Mouse (Mus musculus): ENCODE measurements around the gene Pik3cd.
"Not testable (repeated sequence)": the region's sequence is repeated elsewhere in the genome, so short reads cannot be mapped to it uniquely, and the experiment has no call there.

Gene Pik3cd

DNA sequence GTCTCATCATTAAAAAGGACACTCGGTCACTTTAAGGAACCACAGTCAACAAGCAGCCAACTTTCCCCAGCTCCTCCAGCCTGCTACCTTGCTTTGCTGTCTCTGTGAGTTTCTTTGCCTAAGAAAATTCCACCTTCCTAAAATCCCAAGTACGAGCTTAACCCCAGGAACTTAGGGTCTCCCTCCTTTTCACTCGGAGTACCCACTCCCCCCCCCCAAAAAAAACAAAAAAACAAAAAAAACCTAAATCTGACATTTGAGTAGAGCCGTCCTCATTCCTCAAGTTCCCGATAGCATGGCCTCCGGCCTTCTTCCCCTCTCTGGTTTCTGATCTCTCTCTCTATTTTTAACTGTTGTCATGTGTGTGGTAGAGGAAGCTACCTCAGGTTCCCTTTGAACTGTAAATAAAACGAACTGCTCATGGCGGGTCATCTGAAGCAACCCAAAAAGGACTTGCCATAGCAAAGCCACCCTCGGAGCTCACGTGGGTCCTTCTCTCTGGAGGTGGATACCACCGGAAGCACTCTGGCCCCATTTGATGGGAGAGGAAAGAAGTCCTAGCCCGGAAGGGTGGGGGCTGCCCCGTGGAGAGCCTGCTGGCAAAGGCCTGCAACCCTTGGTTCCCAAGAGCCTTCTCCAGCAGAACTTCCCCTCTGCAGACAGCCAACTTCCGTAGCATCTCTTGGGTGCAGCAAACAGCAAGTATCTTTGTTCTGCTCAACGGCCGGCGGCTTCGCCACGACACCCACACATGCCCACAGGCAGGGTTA lies at the start of gene Pik3cd:
Pik3cd (minus strand) TSS at position 362 of the 770 bp plus-strand sequence.
- DNase-seq (ENCODE audit: low spot score): no peak

GRCm38 (mm10) chr4:149750671-149751070 lies 48.3 kb upstream of the Pik3cd start:
- DNase-seq (ENCODE audit: low spot score): no peak

GRCm38 (mm10) chr4:149749663-149750015 lies 47.3 kb upstream of the Pik3cd start:
- not testable (repeated sequence) for DNase-seq (ENCODE audit: low spot score)

DNA sequence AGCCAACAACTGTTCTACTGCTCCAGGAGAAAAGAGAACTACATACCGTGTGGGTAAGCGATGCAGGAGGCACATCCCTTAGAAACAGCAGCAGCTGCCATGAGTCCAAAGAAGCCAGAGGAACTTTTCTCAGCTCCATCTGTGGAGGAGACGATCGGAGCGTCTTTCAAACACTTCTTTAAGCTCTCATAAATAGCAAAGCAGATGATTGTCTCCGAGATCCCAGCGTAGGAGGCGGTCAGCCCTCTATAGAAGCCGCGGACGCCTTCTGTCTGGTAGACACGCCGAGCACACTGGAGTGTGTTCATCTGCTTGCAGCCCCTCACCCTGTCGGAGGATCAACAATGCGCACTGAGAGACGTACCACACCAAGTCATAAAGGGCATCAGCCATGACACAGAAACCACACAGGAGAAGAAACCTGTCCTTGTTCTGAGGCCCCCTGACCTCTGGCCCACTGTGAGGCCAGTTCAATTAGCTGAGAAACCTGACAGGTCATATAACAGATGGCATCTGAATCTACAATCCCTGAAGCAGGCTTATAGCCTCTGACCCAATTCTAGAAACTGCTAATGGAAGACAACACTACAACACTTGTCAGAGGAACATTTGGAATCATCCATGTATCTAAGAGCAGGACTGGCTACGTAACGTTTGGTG lies 46.8 kb upstream of the Pik3cd start:
- DNase-seq (ENCODE audit: low spot score): no peak

DNA sequence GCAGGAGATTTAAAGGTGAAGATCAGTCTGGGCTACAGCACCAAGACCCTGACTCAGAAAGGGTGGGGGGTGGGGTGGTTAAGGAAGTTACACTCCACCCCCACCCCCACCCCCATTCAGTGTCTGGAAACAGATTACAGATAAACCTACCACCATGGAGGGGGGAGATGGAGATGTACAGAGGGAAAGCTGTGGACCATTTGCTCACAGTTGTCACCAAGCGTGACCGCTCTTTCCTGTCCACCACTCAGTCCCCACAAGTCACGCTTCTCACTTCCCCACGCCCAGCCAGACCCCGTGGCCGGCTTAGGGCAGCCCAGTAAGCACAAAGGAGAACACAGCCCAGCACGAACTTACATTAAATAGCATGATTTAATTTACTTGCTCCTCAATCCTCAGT lies 41.7 kb upstream of the Pik3cd start:
- no peak for DNase-seq (ENCODE audit: low spot score)

DNA sequence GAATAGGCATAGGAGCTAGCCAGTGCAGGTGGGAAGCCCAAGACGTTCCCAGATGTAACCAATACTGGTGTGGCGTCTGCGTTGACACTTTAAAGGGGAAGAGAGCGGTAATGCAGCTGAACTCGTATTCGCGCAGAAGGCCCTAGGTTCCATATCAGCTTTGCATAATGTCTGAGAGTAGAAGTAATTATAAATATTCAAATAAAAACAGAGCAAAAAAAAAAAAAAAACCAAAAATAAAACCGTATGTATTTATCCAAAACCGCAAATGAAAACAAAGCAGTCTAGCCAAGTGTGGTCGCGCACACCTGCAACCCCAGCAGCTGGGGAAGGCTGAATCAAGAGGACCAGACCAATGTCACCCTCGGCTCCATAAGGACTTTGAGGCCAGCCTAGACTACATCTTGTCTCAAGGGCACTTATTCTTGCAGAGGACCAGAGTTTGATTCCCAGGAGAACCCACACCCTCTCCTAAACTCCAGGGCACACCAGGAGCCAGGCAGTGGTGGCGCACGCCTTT lies 39.7 kb upstream of the Pik3cd start:
- DNase-seq (ENCODE audit: low spot score): no peak

GRCm38 (mm10) chr4:149740301-149740700 lies 37.9 kb upstream of the Pik3cd start:
- DNase-seq (ENCODE audit: low spot score): no peak

- DNase-seq (ENCODE audit: low spot score): no peak
Measured at GRCm38 (mm10) chr4:149739478-149739877, 37.1 kb upstream of the Pik3cd start.

DNA sequence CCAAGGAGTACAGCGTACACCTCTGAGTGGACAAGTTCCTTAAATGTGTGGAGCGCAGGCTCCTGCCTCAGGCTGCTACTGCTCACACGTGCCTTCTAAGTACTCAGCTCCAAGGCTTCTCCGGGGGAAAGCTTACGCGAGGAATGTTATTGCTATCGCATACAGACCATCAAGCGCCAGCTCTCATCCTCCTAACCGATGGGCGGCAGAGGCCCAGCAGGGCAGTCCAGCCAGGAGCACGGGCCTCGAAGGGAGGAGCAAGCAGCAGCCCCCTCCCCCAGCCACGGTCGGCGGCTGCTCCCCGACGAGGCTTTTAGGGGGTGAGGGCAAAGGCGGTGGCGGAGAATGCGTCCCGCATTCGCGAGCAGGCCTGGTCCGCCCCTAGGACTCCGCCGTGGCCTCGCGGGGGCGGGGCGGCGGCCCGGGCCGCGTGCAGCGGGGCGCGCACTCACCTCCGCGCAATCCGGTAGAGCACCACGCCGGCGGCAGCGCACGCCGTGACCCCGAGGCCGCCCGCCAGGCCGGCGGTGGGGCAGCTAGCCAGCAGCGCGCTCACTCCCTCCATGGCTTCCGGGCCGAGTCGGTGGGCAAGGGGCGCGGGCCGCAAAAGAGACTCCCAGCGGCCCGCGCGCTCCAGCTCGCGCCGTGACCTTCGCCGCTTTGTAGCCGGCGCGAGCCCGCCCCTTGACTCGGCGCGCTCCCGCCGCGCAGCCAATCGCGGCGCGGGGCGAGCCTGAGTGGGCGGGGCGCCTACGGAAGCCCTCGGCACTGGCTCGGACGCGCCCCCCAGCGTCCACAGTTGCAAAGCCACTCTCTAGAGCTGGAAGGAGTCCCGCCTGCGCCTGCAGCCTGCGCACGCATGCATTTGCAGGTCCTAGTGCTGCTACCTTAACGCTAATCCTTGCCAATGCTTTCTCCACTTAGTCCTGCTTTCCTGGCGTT lies 35.3 kb upstream of the Pik3cd start, which contains the start of gene Tmem201:
Tmem201 (minus strand) TSS at position 662 of the 942 bp plus-strand sequence.
- peak; percentile 97 for DNase-seq (ENCODE audit: low spot score)

- peak; percentile 77 for DNase-seq (ENCODE audit: low spot score)
Measured at GRCm38 (mm10) chr4:149736581-149736980, 34.2 kb upstream of the Pik3cd start.

DNA sequence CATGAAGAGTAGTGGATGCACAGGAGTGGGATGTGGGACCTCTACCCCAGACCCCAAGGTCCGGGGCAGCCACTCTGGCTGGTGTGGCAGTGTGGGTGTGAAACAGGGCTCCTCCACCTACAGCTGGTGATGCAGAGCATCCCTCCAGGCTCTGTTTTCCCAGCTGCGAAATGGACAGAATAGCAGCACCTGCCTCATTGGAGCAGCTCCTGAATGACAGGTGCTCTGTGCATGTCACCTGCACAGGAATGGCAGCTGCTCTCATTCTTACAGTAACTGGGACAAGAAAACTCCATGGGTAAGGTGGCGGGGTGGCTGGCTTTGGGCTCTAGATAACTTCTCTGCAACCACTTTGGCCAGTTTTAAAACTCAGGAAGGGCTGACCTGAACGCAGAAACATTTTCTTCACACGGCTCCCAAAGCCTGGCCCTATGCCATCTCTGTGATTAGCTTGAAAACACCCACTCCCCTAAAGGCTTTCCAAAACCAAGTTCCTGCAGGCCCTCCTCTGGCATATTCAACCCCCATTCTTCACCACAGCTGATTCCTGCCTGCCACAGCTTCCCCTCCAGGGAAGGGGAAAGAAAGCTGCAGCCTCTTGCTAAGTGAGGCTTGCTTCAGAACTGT lies 33.4 kb upstream of the Pik3cd start:
- no peak for DNase-seq (ENCODE audit: low spot score)

DNA sequence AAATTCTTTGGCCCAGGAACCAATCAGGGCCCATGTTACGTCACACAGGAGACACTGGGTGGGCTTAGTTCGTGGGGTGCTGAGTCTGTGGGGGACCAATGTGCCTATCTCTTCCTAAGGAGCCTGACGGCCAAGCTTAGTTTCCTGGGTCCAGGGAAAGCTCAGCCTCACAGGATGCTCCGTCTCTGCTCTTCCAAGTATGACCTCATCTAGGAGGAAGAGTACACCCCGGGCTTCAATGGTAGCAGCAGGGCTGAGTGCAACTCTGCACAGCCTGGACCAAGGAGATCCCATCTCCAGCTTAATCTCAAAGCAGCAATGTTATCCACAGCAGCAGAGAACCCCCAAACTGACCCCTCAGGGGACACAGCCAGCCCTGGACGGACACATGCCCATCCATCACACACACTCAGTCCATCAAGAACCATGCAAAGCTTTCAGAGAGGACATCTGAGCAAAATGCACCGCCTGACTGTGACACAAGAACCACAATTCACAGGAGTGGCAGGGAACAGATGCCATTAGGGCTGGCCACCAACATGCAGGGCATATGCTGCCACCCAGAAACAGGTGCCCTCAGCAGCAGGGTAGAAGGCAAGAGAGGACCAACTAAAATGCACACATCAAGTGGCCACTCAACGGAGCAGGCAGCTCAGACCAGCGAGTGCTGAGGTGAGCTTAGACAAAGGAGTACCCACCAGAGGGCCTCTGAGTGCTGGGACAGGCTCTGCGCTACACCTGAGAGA lies 32.5 kb upstream of the Pik3cd start:
- DNase-seq (ENCODE audit: low spot score): no peak

- no peak for DNase-seq (ENCODE audit: low spot score)
Measured at GRCm38 (mm10) chr4:149734246-149734645, 31.9 kb upstream of the Pik3cd start.

DNA sequence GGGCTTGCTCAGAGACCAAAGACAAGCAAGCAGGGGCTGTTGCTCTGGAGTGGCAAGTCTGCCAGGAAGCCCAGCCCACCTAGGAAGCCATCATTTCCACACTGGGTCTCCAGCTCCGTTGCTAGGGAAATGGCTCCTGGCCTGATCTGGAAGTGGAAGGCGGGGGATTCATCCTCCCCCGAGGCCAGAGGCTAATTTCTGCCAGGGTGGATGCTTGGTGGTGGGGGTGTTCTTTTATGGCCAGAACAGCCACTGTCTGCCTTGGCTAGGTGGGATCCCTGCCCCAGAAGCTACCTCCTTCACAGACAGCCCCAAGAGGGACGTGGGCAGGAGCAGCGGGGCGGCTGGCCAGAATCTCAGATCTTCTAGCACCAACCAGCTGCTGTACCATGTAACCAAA lies 31.4 kb upstream of the Pik3cd start:
- DNase-seq (ENCODE audit: low spot score): no peak

- no peak for DNase-seq (ENCODE audit: low spot score)
Measured at GRCm38 (mm10) chr4:149732800-149733199, 30.4 kb upstream of the Pik3cd start.

- no peak for DNase-seq (ENCODE audit: low spot score)
Measured at GRCm38 (mm10) chr4:149732313-149732712, 29.9 kb upstream of the Pik3cd start.

DNA sequence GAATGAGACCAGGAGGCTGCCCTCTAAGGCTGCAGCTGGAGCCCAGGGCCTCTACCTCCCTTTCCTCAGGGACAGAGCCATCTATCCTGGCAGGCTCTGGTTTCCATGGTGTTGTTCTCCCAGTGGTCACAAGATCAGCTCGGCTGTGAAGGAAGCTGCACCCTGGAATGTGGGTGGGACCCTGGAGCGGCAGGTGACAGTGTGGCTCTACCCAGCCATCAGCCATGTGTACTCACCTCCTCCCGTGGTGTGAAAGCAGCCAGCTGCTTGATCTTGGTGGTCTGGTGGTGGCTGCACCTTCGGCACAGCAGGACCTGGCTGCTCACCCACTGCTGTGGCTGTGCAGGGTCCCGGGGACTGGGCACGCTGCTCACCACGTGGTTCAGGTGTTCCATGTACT lies 28.5 kb upstream of the Pik3cd start:
- no peak for DNase-seq (ENCODE audit: low spot score)

GRCm38 (mm10) chr4:149728810-149729209 lies 26.4 kb upstream of the Pik3cd start:
- DNase-seq (ENCODE audit: low spot score): no peak

GRCm38 (mm10) chr4:149727636-149728035 lies 25.3 kb upstream of the Pik3cd start:
- no peak for DNase-seq (ENCODE audit: low spot score)

DNA sequence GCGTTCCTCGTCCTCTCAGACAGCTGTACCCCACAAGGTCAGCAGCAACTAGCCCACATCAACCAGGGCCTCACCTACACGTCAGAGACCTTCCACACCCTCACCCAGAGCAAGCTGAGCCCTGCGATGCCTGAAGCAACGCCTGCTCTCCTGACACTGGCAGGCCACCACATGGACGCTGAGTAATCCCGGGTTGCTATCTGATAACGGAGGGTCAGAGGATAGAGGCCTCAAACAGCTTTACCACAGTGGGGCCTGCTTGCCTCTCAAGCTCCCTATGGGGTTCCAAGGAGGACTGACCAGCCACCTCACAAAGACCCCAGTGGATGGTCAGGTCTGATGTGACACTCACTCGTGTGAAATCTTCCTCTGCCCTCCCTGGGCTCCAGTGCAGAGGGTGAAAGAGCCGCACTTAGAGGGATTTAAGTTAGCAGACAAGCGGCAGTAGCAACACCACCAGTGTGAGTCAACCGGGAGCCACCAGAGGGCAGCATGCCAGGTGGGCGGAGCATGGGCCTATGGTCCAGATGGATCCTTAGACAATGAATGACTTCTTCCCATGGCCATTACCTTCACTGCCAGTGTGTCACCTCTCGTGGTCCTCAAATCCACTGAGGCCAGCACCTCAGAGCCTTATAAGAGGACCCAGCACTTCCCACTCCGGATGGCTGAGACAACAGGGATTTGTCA lies 23.4 kb upstream of the Pik3cd start:
- peak; percentile 90 for DNase-seq (ENCODE audit: low spot score)
